Mouse (Mus musculus) G1E (cell line): ENCODE data around the gene Atp5mpl. TPM values are rescaled to one million over a fixed set of nuclear protein-coding genes. Genes with fewer than 3 reads are reported as not detected.

ENCODE experiments used
- ATAC-seq: 2 replicates; pipeline ENCODE4 v1.8.0; 2016; ENCODE audit warnings: mild to moderate bottlenecking; ENCODE audit not compliant: insufficient number of reproducible peaks, poor library complexity, low FRiP score, severe bottlenecking; ENCODE audit errors: extremely low read depth
- DNase-seq: peaks from one replicate; pipeline ENCODE4 v3.0.0; 2012; ENCODE audit warnings: low spot score
- H3K27me3 ChIP-seq: 2 replicates; pipeline ENCODE4 v1.6.1; 2012; ENCODE audit warnings: mild to moderate bottlenecking, low read length, inconsistent platforms; ENCODE audit not compliant: insufficient read depth
- H3K36me3 ChIP-seq: replicated peaks from 2 replicates; pipeline ENCODE3; 2012; ENCODE audit warnings: mild to moderate bottlenecking, inconsistent platforms
- H3K4me1 ChIP-seq: 2 replicates; pipeline ENCODE4 v1.6.1; 2012; ENCODE audit warnings: low read depth, low read length, inconsistent platforms, mixed read lengths; ENCODE audit not compliant: insufficient read depth
- H3K4me3 ChIP-seq: 2 replicates; pipeline ENCODE4 v1.5.1; 2012; ENCODE audit warnings: low read depth, mild to moderate bottlenecking, inconsistent platforms, low read length, moderate library complexity, mixed read lengths
- H3K9me3 ChIP-seq: replicated peaks from 2 replicates; pipeline ENCODE4 v1.6.1; 2012; ENCODE audit warnings: inconsistent platforms
- CTCF ChIP-seq: IDR thresholded peaks from 2 replicates; pipeline ENCODE4 v1.5.1; 2012; ENCODE audit warnings: low read depth, low read length, inconsistent platforms, mixed read lengths
- GATA1 ChIP-seq: IDR thresholded peaks from 2 replicates; pipeline ENCODE4 v1.6.1; 2012; ENCODE audit warnings: borderline replicate concordance, low read length, inconsistent platforms, mixed read lengths
- GATA2 ChIP-seq: IDR thresholded peaks from 2 replicates; pipeline ENCODE4 v1.6.1; 2012; ENCODE audit warnings: low read depth, low read length, inconsistent platforms, borderline replicate concordance
- POLR2AphosphoS5 ChIP-seq: IDR thresholded peaks from 2 replicates; pipeline ENCODE4 v1.6.1; 2012; ENCODE audit warnings: low read depth, low read length, inconsistent platforms; ENCODE audit not compliant: insufficient replicate concordance
- TAL1 ChIP-seq: conservative IDR thresholded peaks from 2 replicates; pipeline ENCODE4 v1.6.1; 2012; ENCODE audit warnings: low read depth, low read length, inconsistent platforms, mixed read lengths
- polyA plus RNA-seq: library from polyadenylated mRNA; stranded (reverse); fragments of >175 nt; gene quantifications from 2 replicates; pipeline ENCODE4 v1.2.3, GENCODE M21; 2012
- total RNA-seq, 2 experiments: library from RNA; stranded (forward) in 1 of 2; stranded (reverse) in 1 of 2; fragments of 200-1000 nt in 1 of 2; fragments of >200 nt in 1 of 2; fragmentation: Nextera tagmentation in 1 of 2; gene quantifications; 2 replicates each; pipeline ENCODE4 v1.2.3; 2014 to 2017

Atp5mpl gene
- total and polyA plus RNA-seq, 3 experiments = 17.7 to 1,593 (median 56.4) TPM

- Histone ChIP-seq H3K36me3 (no peaks in the 10 kb centered on the region), H3K9me3 (no peaks in the 10 kb centered on the region), H3K27me3 (peaks cover 67% of the 10 kb centered on the region), H3K4me1 (peaks cover 37% of the 10 kb centered on the region), H3K4me3 (no peak overlapping the region)
- ATAC-seq (no peak; the same call in 1 of the 2 replicates), DNase-seq (no peak)
- TF ChIP-seq POLR2AphosphoS5 (no peak), GATA2 (no peak), CTCF (no peak), GATA1 (no peak), TAL1 (no peak)
These were observed 38.3 kb downstream of the Atp5mpl start for GRCm38 (mm10) chr12:111928411-111928966.

- Histone ChIP-seq H3K9me3 (no peaks in the 10 kb centered on the region), H3K4me3 (no peak overlapping the region), H3K4me1 (peaks cover 31% of the 10 kb centered on the region), H3K27me3 (peaks cover 58% of the 10 kb centered on the region), H3K36me3 (no peaks in the 10 kb centered on the region)
- TF ChIP-seq GATA1 = no peak
- DNase-seq (no peak), ATAC-seq (no peak)
These were observed 39.4 kb downstream of the Atp5mpl start for GRCm38 (mm10) chr12:111927338-111927737.

GRCm38 (mm10) chr12:111923117-111923516 lies 43.7 kb downstream of the Atp5mpl start:
- Histone ChIP-seq H3K4me3 (no peak overlapping the region), H3K4me1 (peaks cover 24% of the 10 kb centered on the region), H3K27me3 (peaks cover 62% of the 10 kb centered on the region), H3K9me3 (peaks cover 5% of the 10 kb centered on the region; the same call in 1 of the 2 replicates), H3K36me3 (no peaks in the 10 kb centered on the region)
- no peak for TF ChIP-seq POLR2AphosphoS5
- DNase-seq (no peak), ATAC-seq (no peak)

GRCm38 (mm10) chr12:111920046-111920445 lies 46.7 kb downstream of the Atp5mpl start:
- TF ChIP-seq POLR2AphosphoS5 = no peak
- no peak for TF ChIP-seq TAL1
- no peak for TF ChIP-seq CTCF
- TF ChIP-seq GATA2 = no peak
- TF ChIP-seq GATA1 = no peak
- Histone ChIP-seq H3K4me3 (0 out of 2 replicates have a peak overlapping the region, but pooled peaks have one; percentile 4), H3K9me3 (peaks cover 5% of the 10 kb centered on the region; the same call in 1 of the 2 replicates), H3K4me1 (peaks cover 31% of the 10 kb centered on the region), H3K27me3 (peaks cover 66% of the 10 kb centered on the region), H3K36me3 (no peaks in the 10 kb centered on the region)
- ATAC-seq (no peak), DNase-seq (no peak)

- peaks cover 29% of the 10 kb centered on the region for H3K4me1 ChIP-seq
- no peak for ATAC-seq
These were observed 50.1 kb downstream of the Atp5mpl start for GRCm38 (mm10) chr12:111916514-111917217.

GRCm38 (mm10) chr12:111915781-111916180 lies 51.0 kb downstream of the Atp5mpl start:
- Histone ChIP-seq H3K4me3 (no peak overlapping the region), H3K27me3 (peaks cover 84% of the 10 kb centered on the region), H3K4me1 (peaks cover 36% of the 10 kb centered on the region), H3K36me3 (no peaks in the 10 kb centered on the region), H3K9me3 (peaks cover 3% of the 10 kb centered on the region; the same call in 1 of the 2 replicates)
- TF ChIP-seq CTCF = no peak
- no peak for TF ChIP-seq POLR2AphosphoS5
- no peak for TF ChIP-seq TAL1
- TF ChIP-seq GATA1 = no peak
- no peak for TF ChIP-seq GATA2
- DNase-seq (no peak), ATAC-seq (no peak)

More at GRCm38 (mm10) chr12:111916514-111917217, 50.1 kb downstream of the Atp5mpl start:
- Histone ChIP-seq H3K36me3 (no peaks in the 10 kb centered on the region), H3K27me3 (peaks cover 78% of the 10 kb centered on the region), H3K4me3 (no peak overlapping the region), H3K9me3 (peaks cover 5% of the 10 kb centered on the region; the same call in 1 of the 2 replicates)
- no peak for TF ChIP-seq CTCF
- TF ChIP-seq POLR2AphosphoS5 = no peak
- DNase-seq = no peak

- H3K4me3 ChIP-seq = no peak overlapping the region
- TF ChIP-seq POLR2AphosphoS5 (no peak), GATA1 (no peak), TAL1 (no peak), CTCF (no peak), GATA2 (no peak)
- ATAC-seq = no peak
- H3K27me3 ChIP-seq = peaks cover 82% of the 10 kb centered on the region
- H3K4me1 ChIP-seq = peaks cover 37% of the 10 kb centered on the region
- DNase-seq = no peak
- H3K9me3 ChIP-seq = no peaks in the 10 kb centered on the region
- H3K36me3 ChIP-seq = no peaks in the 10 kb centered on the region
These were observed 52.7 kb downstream of the Atp5mpl start for GRCm38 (mm10) chr12:111914031-111914430.
